Mouse (Mus musculus) neutrophil, adult 59 days (primary cell): ENCODE results near the gene Ccdc54. TPM values are rescaled to one million over a fixed set of nuclear protein-coding genes. Genes with fewer than 3 reads are reported as not detected.

ENCODE experiments used
- total RNA-seq, 2 experiments: library from RNA; stranded (reverse); gene quantifications; 1 replicate in 1 of 2; 2 replicates in 1 of 2; pipeline ENCODE4 v1.2.4; 2023

Ccdc54 gene
- total RNA-seq: not detected

GRCm38 (mm10) chr16:50591054-50591453 lies at the start of gene Ccdc54:
Gene Ccdc54 (minus strand): TSS chr16:50591154.

Other genes starting within 250 kb of the Ccdc54 start
- 10 to 100 TPM; 16.4 to 17.9 TPM for gene Bbx, start 158.8 kb downstream of the Ccdc54 start, total RNA-seq